ENCODE assay signal across 8 mouse cellular contexts in genomic region chrX:103556681-103557490, GRCm38 (mm10).
DNase-seq lines count a peak whose midpoint lies in the region; ATAC-seq and TF ChIP-seq lines count a peak whose summit lies in the region.
"Had no signal": no experiment of that assay in that cellular context is flagged by ENCODE, and none has a peak within 500 bp of the region (broad histone marks: within the 10 kb centered on the region; RNA-seq: fewer than 3 reads in every experiment).

No protein-coding gene starts in this region.

- no peak overlapping the region for H3K4me3 ChIP-seq in lung, embryonic 15.5 days
- H3K4me3 ChIP-seq in lung, adult 2 months (replicated peaks; ENCODE audit: extremely low read depth, low read depth, low read length): no peak overlapping the region
- H3K4me3 ChIP-seq in forebrain, embryonic 13.5 days: no peak overlapping the region
- no peak overlapping the region for H3K4me3 ChIP-seq in liver, embryonic 14.5 days (ENCODE audit: insufficient read depth in 1 of 2, low read depth in 2 of 2, low read length in 2 of 2)
- no peak overlapping the region for H3K4me3 ChIP-seq in stomach, embryonic 16.5 days (replicated peaks; ENCODE audit: low read length)
- H3K4me3 ChIP-seq: limb, embryonic 13.5 days had no signal

- no peaks in the 10 kb centered on the region for H3K27me3 ChIP-seq in lung, embryonic 15.5 days
- H3K27me3 ChIP-seq in forebrain, embryonic 13.5 days: no peaks in the 10 kb centered on the region
- no peaks in the 10 kb centered on the region for H3K27me3 ChIP-seq in liver, embryonic 14.5 days (ENCODE audit: control insufficient read depth, insufficient read depth, low read length)
- H3K27me3 ChIP-seq in stomach, embryonic 16.5 days (ENCODE audit: control insufficient read depth, insufficient read depth, low read length): no peaks in the 10 kb centered on the region
- H3K27me3 ChIP-seq: limb, embryonic 13.5 days had no signal

- no peaks in the 10 kb centered on the region for H3K9me3 ChIP-seq in lung, embryonic 15.5 days
- H3K9me3 ChIP-seq in forebrain, embryonic 13.5 days (replicated peaks): no peaks in the 10 kb centered on the region
- no peaks in the 10 kb centered on the region for H3K9me3 ChIP-seq in liver, embryonic 14.5 days (ENCODE audit: control insufficient read depth, low read length)
- no peaks in the 10 kb centered on the region for H3K9me3 ChIP-seq in stomach, embryonic 16.5 days (replicated peaks; ENCODE audit: control insufficient read depth, low read length)
- H3K9me3 ChIP-seq: limb, embryonic 13.5 days had no signal

- no peak for TF ChIP-seq POLR2A in lung, adult 2 months (IDR thresholded peaks at IDR 0.05; ENCODE audit: borderline replicate concordance, extremely low read depth, low read depth, low read length)

- peak; percentile 69; the same call in 1 of the 2 replicates for ATAC-seq in lung, embryonic 15.5 days (ENCODE audit: borderline replicate concordance, extremely low read depth, low FRiP score, low TSS enrichment)
- no peak for ATAC-seq in forebrain, embryonic 13.5 days
- peak; percentile 48; the same call in 1 of the 2 replicates for ATAC-seq in liver, embryonic 14.5 days (ENCODE audit: insufficient read depth)
- ATAC-seq in stomach, embryonic 16.5 days (ENCODE audit: insufficient read depth, low FRiP score): peak; percentile 76; the same call in 1 of the 2 replicates
- ATAC-seq in megakaryocyte progenitor cell, adult 5-6 weeks (replicated peaks; ENCODE audit: poor library complexity): no peak

- H3K4me2 ChIP-seq in lung, embryonic 15.5 days: no peak overlapping the region
- H3K4me2 ChIP-seq in forebrain, embryonic 13.5 days: no peak overlapping the region
- no peak overlapping the region for H3K4me2 ChIP-seq in liver, embryonic 14.5 days (ENCODE audit: low read depth)
- H3K4me2 ChIP-seq in stomach, embryonic 16.5 days (ENCODE audit: low read depth, low read length): peak overlapping the region; percentile 24; the same call in 1 of the 2 replicates
- H3K4me2 ChIP-seq: limb, embryonic 13.5 days had no signal

- no peak for DNase-seq in lung, adult 2 months
- peak in 1 of 3 experiments; percentile 9 for DNase-seq in liver, embryonic 14.5 days (ENCODE audit: low read depth in 3 of 3, low spot score in 3 of 3)
- no peak for DNase-seq in frontal cortex, postnatal 36 days (ENCODE audit: low spot score in 2 of 2)

- no peaks in the 10 kb centered on the region for H3K36me3 ChIP-seq in lung, embryonic 15.5 days
- H3K36me3 ChIP-seq in forebrain, embryonic 13.5 days (ENCODE audit: poor library complexity, severe bottlenecking): no peaks in the 10 kb centered on the region
- no peaks in the 10 kb centered on the region for H3K36me3 ChIP-seq in liver, embryonic 14.5 days (replicated peaks; ENCODE audit: control insufficient read depth, insufficient read depth, low read depth)
- no peaks in the 10 kb centered on the region for H3K36me3 ChIP-seq in stomach, embryonic 16.5 days (ENCODE audit: control insufficient read depth, insufficient read depth, low read length)
- H3K36me3 ChIP-seq: limb, embryonic 13.5 days had no signal

- no peak for TF ChIP-seq EP300 in liver, embryonic 14.5 days (IDR thresholded peaks at IDR 0.05; ENCODE audit: low read depth)

- H3K9ac ChIP-seq in lung, embryonic 15.5 days: no peak overlapping the region
- H3K9ac ChIP-seq in forebrain, embryonic 13.5 days: no peak overlapping the region
- no peak overlapping the region for H3K9ac ChIP-seq in liver, embryonic 14.5 days (replicated peaks)
- no peak overlapping the region for H3K9ac ChIP-seq in stomach, embryonic 16.5 days (ENCODE audit: low read length)
- H3K9ac ChIP-seq: limb, embryonic 13.5 days had no signal

- H3K4me1 ChIP-seq in lung, embryonic 15.5 days: peaks cover 18% of the 10 kb centered on the region
- H3K4me1 ChIP-seq in lung, adult 2 months (ENCODE audit: control insufficient read depth, insufficient read depth, low read length): peaks cover 2% of the 10 kb centered on the region
- H3K4me1 ChIP-seq in forebrain, embryonic 13.5 days: peaks cover 19% of the 10 kb centered on the region
- H3K4me1 ChIP-seq in liver, embryonic 14.5 days (replicated peaks; ENCODE audit: control insufficient read depth in 2 of 2, insufficient read depth in 2 of 2, low read length in 1 of 2): peaks cover 0 to 13% of the 10 kb centered on the region in 2 experiments; a peak in 2 of 4 replicates
- peaks cover 14% of the 10 kb centered on the region; the same call in 1 of the 2 replicates for H3K4me1 ChIP-seq in stomach, embryonic 16.5 days (ENCODE audit: control insufficient read depth, insufficient read depth, low read length)

- WGBS in lung, embryonic 15.5 days: 29% methylated on average over 7 of the region's 7 CpGs
- WGBS in lung, adult 2 months: 39% methylated on average over 7 of the region's 7 CpGs
- 38% methylated on average over 7 of the region's 7 CpGs for WGBS in forebrain, embryonic 13.5 days
- 31% methylated on average over 7 of the region's 7 CpGs for WGBS in liver, embryonic 14.5 days (ENCODE audit: insufficient replicate concordance)
- 41% methylated on average over 7 of the region's 7 CpGs for WGBS in stomach, embryonic 16.5 days

- peak overlapping the region; percentile 80 for H3K27ac ChIP-seq in lung, embryonic 15.5 days
- peak overlapping the region; percentile 91 for H3K27ac ChIP-seq in forebrain, embryonic 13.5 days
- H3K27ac ChIP-seq in liver, embryonic 14.5 days: peak overlapping the region; percentile 41
- peak overlapping the region; percentile 79 for H3K27ac ChIP-seq in stomach, embryonic 16.5 days (ENCODE audit: low read length)
- H3K27ac ChIP-seq: limb, embryonic 13.5 days had no signal

- TF ChIP-seq CTCF in lung, adult 2 months (IDR thresholded peaks at IDR 0.05; ENCODE audit: insufficient read depth, low read length): no peak
- no peak for TF ChIP-seq CTCF in liver, embryonic 14.5 days (IDR thresholded peaks at IDR 0.05; ENCODE audit: low read depth)

Comparison
In these comparisons a context has a peak if more than half of its experiments do, and no peak if none do; other contexts are left out.
1. ATAC-seq: peak in lung, embryonic 15.5 days (single experiment), liver, embryonic 14.5 days (single experiment) and stomach, embryonic 16.5 days (single experiment); none in forebrain, embryonic 13.5 days (single experiment) and megakaryocyte progenitor cell, adult 5-6 weeks (single experiment).
2. H3K27ac ChIP-seq: peak in every context shown above with its lines; median percentile 91 in forebrain, embryonic 13.5 days; 80 in lung, embryonic 15.5 days; 79 in stomach, embryonic 16.5 days; 41 in liver, embryonic 14.5 days.